Mouse (Mus musculus) kidney, postnatal 25 days (tissue): Measurements from ENCODE around the gene March4.

ENCODE experiments used
- DNase-seq, 2 experiments: peaks; one replicate each; pipeline ENCODE4 v3.0.0; 2021; ENCODE audit warnings: mixed read lengths in 2 of 2

Gene March4

DNA sequence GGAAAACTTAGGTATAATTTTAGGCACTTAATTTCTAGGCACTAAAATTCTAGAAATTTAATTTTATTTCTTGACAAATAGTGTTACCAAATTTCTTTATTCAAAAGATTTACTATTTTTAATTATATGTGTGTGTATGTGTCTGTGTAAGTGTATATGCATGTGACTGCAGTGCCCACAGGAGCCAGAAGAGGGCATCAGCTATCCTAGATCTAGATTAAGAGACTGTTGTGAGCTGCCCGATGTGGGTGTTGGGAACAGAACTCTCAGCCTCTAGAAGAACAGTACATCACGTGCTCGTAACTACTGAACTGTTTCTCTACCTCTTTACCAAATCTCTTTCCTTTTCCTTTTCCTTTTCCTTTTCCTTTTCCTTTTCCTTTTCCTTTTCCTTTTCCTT, 156.2 kb downstream of the March4 start:
- no peak for DNase-seq

DNA sequence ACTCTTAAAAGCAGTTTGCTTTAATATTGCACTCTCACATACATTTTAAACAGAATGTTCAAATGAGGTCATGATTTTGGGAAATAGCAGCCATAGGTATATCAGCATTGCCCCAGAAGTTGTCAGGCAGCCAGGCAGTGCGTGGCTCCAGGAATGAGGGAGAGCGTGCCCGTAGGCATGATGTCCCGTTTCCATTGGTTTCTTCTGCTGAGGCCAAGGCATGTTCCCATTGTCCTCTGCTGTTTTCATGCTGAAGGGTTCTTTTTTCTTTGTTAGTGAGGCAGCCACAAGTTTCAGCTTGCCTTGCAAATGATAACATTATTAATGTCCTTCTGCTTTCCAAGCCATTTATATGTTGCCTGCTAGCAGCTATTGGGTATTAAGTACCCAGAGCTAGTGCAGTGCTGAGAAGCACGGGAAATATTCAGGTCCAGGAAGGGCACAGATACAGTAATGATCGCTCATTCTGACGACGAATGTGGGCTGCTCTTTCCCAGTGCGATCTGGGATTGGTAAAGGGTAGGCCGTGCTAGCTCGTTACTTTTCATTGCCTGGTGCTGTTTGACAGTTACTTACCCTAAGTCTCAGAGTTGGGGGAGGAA, 156.9 kb downstream of the March4 start:
- DNase-seq: no peak

DNA sequence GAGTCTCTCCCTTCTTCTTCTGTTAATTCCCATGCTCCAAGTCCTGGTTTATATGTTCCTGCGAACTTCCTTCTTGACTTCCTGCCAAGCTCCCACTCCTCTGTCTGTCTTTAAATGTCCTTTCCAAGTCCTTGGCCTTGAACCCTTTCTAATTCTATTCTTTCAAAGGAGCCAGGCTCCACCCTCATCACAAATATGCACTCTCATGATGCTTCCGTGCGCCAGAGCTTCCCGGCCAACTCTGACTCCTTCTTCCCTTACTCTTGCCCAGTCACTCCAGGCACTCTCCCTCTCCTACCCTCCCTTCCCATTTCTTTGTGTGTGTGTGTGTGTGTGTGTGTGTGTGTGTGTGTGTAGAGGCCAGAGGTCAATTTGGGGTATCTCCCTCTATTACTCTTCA, 158.6 kb downstream of the March4 start:
- no peak for DNase-seq
